Mouse (Mus musculus): ENCODE measurements around the gene Rhox12. TPM values are rescaled to one million over a fixed set of nuclear protein-coding genes. Genes with fewer than 3 reads are reported as not detected.

Rhox12 gene
- not detected in 2 replicates for polyA plus RNA-seq (2015; fragmentation: Nextera tagmentation; extraction: Ambion mirVana)

DNA sequence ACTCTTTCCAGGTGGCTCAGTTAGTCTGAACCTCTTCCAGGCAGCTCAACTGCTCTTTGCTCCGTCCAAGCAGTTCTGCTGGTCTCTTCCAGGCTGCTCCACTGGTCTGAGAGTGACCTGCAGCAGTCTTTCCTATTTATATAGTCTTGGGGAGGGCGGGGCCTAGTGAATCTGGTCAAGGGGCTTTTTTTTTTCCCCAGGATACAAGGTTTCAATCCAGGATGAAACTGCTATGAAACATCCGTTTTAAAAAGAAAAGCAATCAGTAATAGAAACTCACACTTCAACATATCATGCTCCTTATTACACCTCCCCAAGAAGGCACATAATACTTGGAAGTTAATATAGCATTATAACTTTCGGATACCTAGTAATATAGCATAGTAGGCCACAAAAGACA lies at the start of gene Rhox12:
Gene Rhox12, minus strand, starts transcription at position 101 of the 400 bp plus-strand sequence.
- no peak within 1 kb of the TSS for H3K4me3 ChIP-seq (ENCODE audit: low read depth, low read length)
- WGBS, result 56% methylated on average over 4 of the region's 4 CpGs
- H3K27ac ChIP-seq (ENCODE audit: low read depth, low read length), result no peak within 1 kb of the TSS
- H3K9ac ChIP-seq (ENCODE audit: low read depth, low read length), result no peak within 1 kb of the TSS
- ATAC-seq, result no peak
- no peaks in the 10 kb centered on the region for H3K36me3 ChIP-seq (ENCODE audit: control insufficient read depth, insufficient read depth)
- no peaks in the 10 kb centered on the region for H3K4me1 ChIP-seq (replicated peaks; ENCODE audit: control insufficient read depth, insufficient read depth, low read length)
- H3K27me3 ChIP-seq (replicated peaks; ENCODE audit: control insufficient read depth, insufficient read depth, low read length), result no peaks in the 10 kb centered on the region
- no peak within 1 kb of the TSS for H3K4me2 ChIP-seq (replicated peaks; ENCODE audit: low read depth)
- no peak for TF ChIP-seq CTCF (IDR thresholded peaks at IDR 0.05; ENCODE audit: low read depth)
- no peaks in the 10 kb centered on the region for H3K9me3 ChIP-seq (ENCODE audit: control insufficient read depth)

DNA sequence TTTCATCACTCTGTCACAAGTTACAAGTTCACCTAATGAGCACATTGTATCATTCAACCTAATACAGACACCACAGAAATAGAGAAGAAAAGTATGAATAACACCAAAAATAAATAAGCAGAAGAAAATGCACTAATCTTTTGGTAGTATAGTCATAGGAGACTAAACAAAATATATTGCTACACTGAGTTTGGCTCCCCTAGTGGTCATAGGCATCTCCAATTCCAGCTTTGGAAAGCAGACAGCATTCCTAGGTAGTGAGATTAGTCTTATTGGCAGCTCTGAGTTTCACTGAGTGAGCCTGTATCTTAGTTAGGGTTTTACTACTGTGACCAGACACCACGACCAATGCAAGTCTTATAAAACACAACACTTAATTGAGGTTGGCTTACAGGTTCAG lies 48.4 kb upstream of the Rhox12 start:
- no peaks in the 10 kb centered on the region for H3K27me3 ChIP-seq (replicated peaks; ENCODE audit: control insufficient read depth, insufficient read depth, low read length)
- H3K27ac ChIP-seq (ENCODE audit: low read depth, low read length), result no peak overlapping the region
- H3K9me3 ChIP-seq (ENCODE audit: control insufficient read depth), result no peaks in the 10 kb centered on the region
- peak; percentile 42 for TF ChIP-seq CTCF (IDR thresholded peaks at IDR 0.05; ENCODE audit: low read depth)
- no peak for ATAC-seq
- H3K4me3 ChIP-seq (ENCODE audit: low read depth, low read length), result no peak overlapping the region
- no peaks in the 10 kb centered on the region for H3K4me1 ChIP-seq (replicated peaks; ENCODE audit: control insufficient read depth, insufficient read depth, low read length)
- H3K36me3 ChIP-seq (ENCODE audit: control insufficient read depth, insufficient read depth), result no peaks in the 10 kb centered on the region
- no peak overlapping the region for H3K4me2 ChIP-seq (replicated peaks; ENCODE audit: low read depth)
- H3K9ac ChIP-seq (ENCODE audit: low read depth, low read length), result no peak overlapping the region
- 59% methylated on average over 1 of the region's 1 CpGs for WGBS

DNA sequence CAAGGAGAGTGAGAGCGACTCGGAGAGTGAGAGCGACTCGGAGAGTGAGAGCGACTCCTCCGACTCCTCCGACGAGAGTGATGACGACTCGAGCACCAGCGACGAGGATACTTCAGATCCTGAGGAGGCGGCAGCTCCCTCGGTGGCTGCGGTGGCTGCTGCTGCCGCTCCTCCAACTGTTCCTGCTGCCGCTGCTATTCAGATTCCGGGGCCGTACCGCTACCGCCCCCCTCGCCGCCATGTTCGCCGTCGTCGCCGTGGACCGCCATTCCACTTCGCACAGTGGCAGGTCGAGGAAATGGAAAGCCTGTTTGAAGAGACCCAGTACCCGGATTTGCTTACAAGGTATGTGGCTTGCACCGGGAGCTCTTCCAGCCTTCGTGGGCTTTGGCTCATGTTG lies 10.8 kb upstream of the Rhox12 start:
- Histone ChIP-seq H3K9ac (ENCODE audit: low read depth, low read length) (no peak overlapping the region), H3K36me3 (ENCODE audit: control insufficient read depth, insufficient read depth) (no peaks in the 10 kb centered on the region), H3K27ac (ENCODE audit: low read depth, low read length) (no peak overlapping the region), H3K4me2 (replicated peaks; ENCODE audit: low read depth) (no peak overlapping the region), H3K4me3 (ENCODE audit: low read depth, low read length) (no peak overlapping the region), H3K27me3 (replicated peaks; ENCODE audit: control insufficient read depth, insufficient read depth, low read length) (no peaks in the 10 kb centered on the region), H3K9me3 (ENCODE audit: control insufficient read depth) (no peaks in the 10 kb centered on the region), H3K4me1 (replicated peaks; ENCODE audit: control insufficient read depth, insufficient read depth, low read length) (no peaks in the 10 kb centered on the region)
- WGBS, result 84% methylated on average over 34 of the region's 34 CpGs
- no peak for TF ChIP-seq CTCF (IDR thresholded peaks at IDR 0.05; ENCODE audit: low read depth)
- ATAC-seq, result no peak

DNA sequence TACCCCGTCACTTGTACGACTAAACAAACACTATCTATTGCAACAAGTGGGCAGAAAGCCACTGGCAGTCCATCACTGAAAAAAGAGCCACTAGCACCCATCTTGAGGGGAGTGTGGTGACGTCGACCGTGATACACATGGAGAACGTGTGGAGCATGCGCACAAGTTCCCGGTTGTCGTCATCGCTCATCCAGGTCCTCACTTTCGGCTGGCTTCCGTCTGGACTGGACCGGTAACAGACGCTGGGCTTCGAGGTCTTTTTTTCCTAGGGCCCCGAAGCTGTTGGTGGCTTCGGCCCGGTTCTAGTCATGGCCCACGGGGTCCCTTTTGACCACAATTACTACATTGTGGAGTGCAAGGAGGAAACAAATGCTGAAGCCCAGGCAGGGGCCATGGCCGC lies 10.3 kb upstream of the Rhox12 start, which contains the start of gene Rhox13:
Gene Rhox13, plus strand, starts transcription at position 238 of the 400 bp plus-strand sequence.
- no peak for TF ChIP-seq CTCF (IDR thresholded peaks at IDR 0.05; ENCODE audit: low read depth)
- H3K4me1 ChIP-seq (replicated peaks; ENCODE audit: control insufficient read depth, insufficient read depth, low read length), result no peaks in the 10 kb centered on the region
- 95% methylated on average over 20 of the region's 20 CpGs for WGBS

DNA sequence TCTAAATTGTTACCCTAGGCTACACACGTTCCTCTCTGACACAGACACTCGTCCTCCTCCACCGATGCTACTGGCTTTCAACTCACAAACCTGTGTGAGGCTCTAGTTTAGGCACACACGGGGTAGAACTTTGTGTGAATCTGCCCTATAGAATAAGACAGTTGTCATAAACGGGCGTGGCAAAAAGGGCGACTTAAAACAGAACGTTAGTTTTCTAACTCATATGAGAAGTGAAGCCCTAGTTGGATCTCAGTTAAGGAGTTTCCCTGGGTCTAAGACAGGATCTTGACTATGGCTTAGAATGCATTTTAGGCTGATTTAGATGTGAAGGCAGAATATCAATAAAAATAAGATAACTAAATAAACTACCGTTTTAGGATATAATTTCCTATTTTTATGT lies 25.7 kb downstream of the Rhox12 start, which contains the start of gene Rhox11:
Gene Rhox11, minus strand, starts transcription at position 101 of the 400 bp plus-strand sequence.
- no peak for ATAC-seq
- H3K9ac ChIP-seq (ENCODE audit: low read depth, low read length), result no peak within 1 kb of the TSS
- no peaks in the 10 kb centered on the region for H3K36me3 ChIP-seq (ENCODE audit: control insufficient read depth, insufficient read depth)

More for the DNA sequence above, 10.3 kb upstream of the Rhox12 start, which contains the start of gene Rhox13:
- Histone ChIP-seq H3K27me3 (replicated peaks; ENCODE audit: control insufficient read depth, insufficient read depth, low read length) (no peaks in the 10 kb centered on the region), H3K36me3 (ENCODE audit: control insufficient read depth, insufficient read depth) (no peaks in the 10 kb centered on the region), H3K4me2 (replicated peaks; ENCODE audit: low read depth) (no peak within 1 kb of the TSS), H3K27ac (ENCODE audit: low read depth, low read length) (no peak within 1 kb of the TSS), H3K9me3 (ENCODE audit: control insufficient read depth) (no peaks in the 10 kb centered on the region), H3K4me3 (ENCODE audit: low read depth, low read length) (no peak within 1 kb of the TSS), H3K9ac (ENCODE audit: low read depth, low read length) (no peak within 1 kb of the TSS)
- ATAC-seq, result no peak

DNA sequence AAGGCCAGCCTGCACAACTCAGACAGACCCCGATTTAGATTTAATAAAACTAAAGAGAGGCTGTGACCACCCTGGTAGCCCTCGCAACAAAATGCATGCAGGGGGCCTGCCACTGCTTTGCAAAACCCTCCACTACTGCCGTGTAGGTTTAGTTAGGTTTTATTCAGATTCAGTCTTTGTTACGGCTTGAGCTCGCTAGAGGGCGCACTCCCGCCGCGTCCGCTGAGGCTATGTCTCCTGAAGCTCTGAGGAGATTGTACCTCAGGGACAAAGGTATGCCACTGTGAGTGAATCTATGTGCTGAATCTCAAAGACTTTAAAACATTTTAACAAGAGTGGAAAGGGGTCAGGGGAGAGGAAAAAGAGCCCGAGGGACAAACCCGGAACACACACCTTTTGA lies 26.5 kb downstream of the Rhox12 start:
- ATAC-seq, result no peak
- peak; percentile 77 for TF ChIP-seq CTCF (IDR thresholded peaks at IDR 0.05; ENCODE audit: low read depth)
- Histone ChIP-seq H3K4me3 (ENCODE audit: low read depth, low read length) (no peak overlapping the region), H3K27me3 (replicated peaks; ENCODE audit: control insufficient read depth, insufficient read depth, low read length) (no peaks in the 10 kb centered on the region), H3K9me3 (ENCODE audit: control insufficient read depth) (no peaks in the 10 kb centered on the region), H3K36me3 (ENCODE audit: control insufficient read depth, insufficient read depth) (no peaks in the 10 kb centered on the region), H3K4me2 (replicated peaks; ENCODE audit: low read depth) (no peak overlapping the region), H3K27ac (ENCODE audit: low read depth, low read length) (no peak overlapping the region), H3K9ac (ENCODE audit: low read depth, low read length) (no peak overlapping the region), H3K4me1 (replicated peaks; ENCODE audit: control insufficient read depth, insufficient read depth, low read length) (no peaks in the 10 kb centered on the region)
- 21% methylated on average over 12 of the region's 12 CpGs for WGBS

More for the DNA sequence above, 25.7 kb downstream of the Rhox12 start, which contains the start of gene Rhox11:
- Histone ChIP-seq H3K27me3 (replicated peaks; ENCODE audit: control insufficient read depth, insufficient read depth, low read length) (no peaks in the 10 kb centered on the region), H3K4me1 (replicated peaks; ENCODE audit: control insufficient read depth, insufficient read depth, low read length) (no peaks in the 10 kb centered on the region), H3K9me3 (ENCODE audit: control insufficient read depth) (no peaks in the 10 kb centered on the region), H3K4me3 (ENCODE audit: low read depth, low read length) (no peak within 1 kb of the TSS), H3K4me2 (replicated peaks; ENCODE audit: low read depth) (no peak within 1 kb of the TSS), H3K27ac (ENCODE audit: low read depth, low read length) (no peak within 1 kb of the TSS)
- 79% methylated on average over 9 of the region's 9 CpGs for WGBS
- TF ChIP-seq CTCF (IDR thresholded peaks at IDR 0.05; ENCODE audit: low read depth), result no peak

DNA sequence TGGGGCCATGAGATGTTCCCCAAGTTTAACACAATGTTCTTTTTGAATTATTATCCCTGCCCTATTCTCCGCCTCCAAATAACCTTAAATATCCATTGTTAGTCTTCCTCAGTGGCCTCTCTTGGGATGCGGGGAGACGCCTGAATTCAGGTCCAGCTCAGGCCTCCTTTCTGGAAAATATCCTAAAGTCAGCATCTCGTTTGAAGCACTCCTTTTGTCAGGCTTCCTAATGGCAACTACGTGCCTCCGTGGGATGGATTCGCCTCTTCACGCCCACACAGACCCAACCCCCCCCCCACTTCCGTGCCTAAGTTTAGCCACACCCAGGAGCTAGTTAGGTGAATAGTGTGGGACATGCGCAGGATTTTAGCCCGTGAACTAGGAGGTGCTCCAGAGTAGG lies 44.5 kb downstream of the Rhox12 start, which contains the start of gene Rhox10:
Gene Rhox10, plus strand, starts transcription at position 301 of the 400 bp plus-strand sequence.
- Histone ChIP-seq H3K4me2 (replicated peaks; ENCODE audit: low read depth) (no peak within 1 kb of the TSS), H3K4me3 (ENCODE audit: low read depth, low read length) (no peak within 1 kb of the TSS), H3K27ac (ENCODE audit: low read depth, low read length) (no peak within 1 kb of the TSS), H3K9me3 (ENCODE audit: control insufficient read depth) (no peaks in the 10 kb centered on the region), H3K9ac (ENCODE audit: low read depth, low read length) (no peak within 1 kb of the TSS), H3K4me1 (replicated peaks; ENCODE audit: control insufficient read depth, insufficient read depth, low read length) (no peaks in the 10 kb centered on the region), H3K36me3 (ENCODE audit: control insufficient read depth, insufficient read depth) (no peaks in the 10 kb centered on the region), H3K27me3 (replicated peaks; ENCODE audit: control insufficient read depth, insufficient read depth, low read length) (no peaks in the 10 kb centered on the region)
- TF ChIP-seq CTCF (IDR thresholded peaks at IDR 0.05; ENCODE audit: low read depth), result no peak
- ATAC-seq, result no peak
- 87% methylated on average over 11 of the region's 11 CpGs for WGBS

Data from intestine, postnatal 0 days (tissue).